Mouse (Mus musculus) thymus, adult 2 months (tissue): ENCODE measurements around the gene Drp2.

Source experiments
- CTCF ChIP-seq: fragments of 200-500 bp; IDR thresholded peaks from 2 replicates; pipeline ENCODE4 v1.5.1; 2012; ENCODE audit warnings: mild to moderate bottlenecking, control low read depth, low read length, moderate library complexity, borderline replicate concordance; ENCODE audit not compliant: control insufficient read depth, poor library complexity, insufficient read depth; ENCODE audit errors: extremely low read depth
- POLR2A ChIP-seq: fragments of 200-500 bp; IDR thresholded peaks from 2 replicates; pipeline ENCODE4 v1.6.1; 2012; ENCODE audit warnings: mild to moderate bottlenecking, low read length, control low read depth, moderate library complexity; ENCODE audit not compliant: control insufficient read depth, poor library complexity, insufficient read depth; ENCODE audit errors: extremely low read depth

DNA sequence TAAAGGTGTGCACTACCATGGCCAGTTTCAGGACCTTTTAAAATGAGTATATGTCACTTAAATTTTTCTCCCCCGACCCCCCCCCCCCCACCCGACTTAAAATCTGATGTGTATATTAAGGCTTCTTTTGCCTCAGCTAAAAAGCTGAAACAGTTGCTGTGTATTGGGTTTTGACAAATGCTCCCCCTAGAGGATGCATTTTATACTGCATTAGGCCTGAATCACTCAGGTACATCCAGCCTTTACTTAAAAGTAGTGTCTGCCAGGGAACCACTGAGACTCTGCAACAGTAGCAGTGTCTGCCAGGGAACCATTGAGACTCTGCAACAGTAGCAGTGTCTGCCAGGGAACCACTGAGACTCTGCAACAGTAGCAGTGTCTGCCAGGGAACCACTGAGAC, 33.1 kb upstream of the Drp2 start:
- TF ChIP-seq CTCF = no peak
- TF ChIP-seq POLR2A = no peak
